Mouse (Mus musculus): ENCODE results near the gene Gm11549. TPM values are rescaled to one million over a fixed set of nuclear protein-coding genes. Genes with fewer than 3 reads are reported as not detected.

The Gm11549 gene
- total and polyA plus RNA-seq, 3 experiments = not detected

- no peaks in the 10 kb centered on the region for H3K79me2 ChIP-seq (replicated peaks; ENCODE audit: control insufficient read depth, extremely low read depth, insufficient read depth, poor library complexity, severe bottlenecking)
- no peaks in the 10 kb centered on the region for H3K9me3 ChIP-seq (replicated peaks; ENCODE audit: low read length)
- in situ Hi-C loops (cut with MboI; ENCODE audit: low pct_ligation_motif_present, low pct_unique_long_range_greater_than_20kb, low sequenced_read_pairs) (no loop called here), dilution Hi-C loops (cut with MboI; ENCODE audit: extremely low pct_ligation_motif_present, extremely low pct_unique_long_range_greater_than_20kb, low sequenced_read_pairs) (no loop called here)
- no peak overlapping the region for H3K4me2 ChIP-seq (ENCODE audit: insufficient read depth, low read depth, poor library complexity, severe bottlenecking)
- TF ChIP-seq KAT2A (IDR thresholded peaks at IDR 0.05; ENCODE audit: insufficient replicate concordance, low read length) (no peak), CTCF (conservative IDR thresholded peaks at IDR 0.05 in 1 of 2, IDR thresholded peaks at IDR 0.05 in 1 of 2; ENCODE audit: low read depth in 2 of 2, low read length in 2 of 2) (no peak), UBTF (IDR thresholded peaks at IDR 0.05; ENCODE audit: low read depth, low read length) (no peak), USF2 (conservative IDR thresholded peaks at IDR 0.05; ENCODE audit: low read depth, low read length) (no peak), NELFE (IDR thresholded peaks at IDR 0.05; ENCODE audit: low read depth, low read length) (no peak)
- H3K27ac ChIP-seq (ENCODE audit: insufficient read depth, low read depth) = no peak overlapping the region
- DNase-seq (ENCODE audit: extremely low read depth) = no peak
- peaks cover 0 to 6% of the 10 kb centered on the region in 2 experiments; a peak in 2 of 4 replicates for H3K4me1 ChIP-seq (ENCODE audit: control insufficient read depth in 1 of 2, insufficient read depth in 2 of 2)
- no peaks in the 10 kb centered on the region for H3K27me3 ChIP-seq (replicated peaks)
- H3K36me3 ChIP-seq (replicated peaks in 1 of 2; ENCODE audit: control insufficient read depth in 1 of 2, insufficient read depth in 1 of 2, low read length in 1 of 2) = no peaks in the 10 kb centered on the region
- no peak overlapping the region for H3K9ac ChIP-seq (ENCODE audit: insufficient read depth, low read depth)
- H3K4me3 ChIP-seq (replicated peaks in 1 of 3; ENCODE audit: low read depth in 2 of 3, low read length in 2 of 3, poor library complexity in 1 of 3) = no peak overlapping the region
These were observed 16.3 kb upstream of the Gm11549 start for GRCm38 (mm10) chr3:36537701-36538470.

GRCm38 (mm10) chr3:36536041-36536440 lies 14.4 kb upstream of the Gm11549 start:
- dilution Hi-C loops (cut with MboI; ENCODE audit: extremely low pct_ligation_motif_present, extremely low pct_unique_long_range_greater_than_20kb, low sequenced_read_pairs) = no loop called here
- H3K4me2 ChIP-seq (ENCODE audit: insufficient read depth, low read depth, poor library complexity, severe bottlenecking) = no peak overlapping the region
- H3K79me2 ChIP-seq (replicated peaks; ENCODE audit: control insufficient read depth, extremely low read depth, insufficient read depth, poor library complexity, severe bottlenecking) = no peaks in the 10 kb centered on the region
- H3K27ac ChIP-seq (ENCODE audit: insufficient read depth, low read depth) = no peak overlapping the region
- peaks cover 0 to 6% of the 10 kb centered on the region in 2 experiments; a peak in 2 of 4 replicates for H3K4me1 ChIP-seq (ENCODE audit: control insufficient read depth in 1 of 2, insufficient read depth in 2 of 2)
- no peak for DNase-seq (ENCODE audit: extremely low read depth)
- no peaks in the 10 kb centered on the region for H3K36me3 ChIP-seq (replicated peaks in 1 of 2; ENCODE audit: control insufficient read depth in 1 of 2, insufficient read depth in 1 of 2, low read length in 1 of 2)
- in situ Hi-C loops (cut with MboI; ENCODE audit: low pct_ligation_motif_present, low pct_unique_long_range_greater_than_20kb, low sequenced_read_pairs) = no loop called here
- TF ChIP-seq NRF1 (IDR thresholded peaks at IDR 0.05; ENCODE audit: low read depth, low read length) = no peak
- no peak for TF ChIP-seq ELF1 (IDR thresholded peaks at IDR 0.05; ENCODE audit: low read depth, low read length)
- TF ChIP-seq MYC (IDR thresholded peaks at IDR 0.05; ENCODE audit: low read depth, low read length) = no peak
- no peak for TF ChIP-seq BHLHE40 (IDR thresholded peaks at IDR 0.05; ENCODE audit: low read depth, low read length)
- TF ChIP-seq GABPA (IDR thresholded peaks at IDR 0.05; ENCODE audit: insufficient replicate concordance, low read depth, low read length) = no peak
- no peak for TF ChIP-seq NELFE (IDR thresholded peaks at IDR 0.05; ENCODE audit: low read depth, low read length)
- no peak for TF ChIP-seq ETS1 (conservative IDR thresholded peaks at IDR 0.05; ENCODE audit: low read depth, low read length)
- TF ChIP-seq ZKSCAN1 (IDR thresholded peaks at IDR 0.05; ENCODE audit: borderline replicate concordance, low read depth, low read length) = no peak
- no peak for TF ChIP-seq SMC3 (IDR thresholded peaks at IDR 0.05; ENCODE audit: low read depth, low read length)
- no peak for TF ChIP-seq MEF2A (IDR thresholded peaks at IDR 0.05; ENCODE audit: borderline replicate concordance, low read depth, low read length)
- H3K9ac ChIP-seq (ENCODE audit: insufficient read depth, low read depth) = no peak overlapping the region
- H3K9me3 ChIP-seq (replicated peaks; ENCODE audit: low read length) = no peaks in the 10 kb centered on the region
- H3K27me3 ChIP-seq (replicated peaks) = no peaks in the 10 kb centered on the region
- H3K4me3 ChIP-seq (replicated peaks in 1 of 3; ENCODE audit: low read depth in 2 of 3, low read length in 2 of 3, poor library complexity in 1 of 3) = no peak overlapping the region

Measured in CH12.LX (cell line).